14 mouse cellular contexts compared by ENCODE assay signal in genomic region chr8:70087237-70087636, GRCm38 (mm10). TPM values are rescaled to one million over a fixed set of nuclear protein-coding genes. Genes with fewer than 3 reads are reported as not detected.
DNase-seq lines count a peak whose midpoint lies in the region; ATAC-seq lines count a peak whose summit lies in the region.
"Had no signal": no experiment of that assay in that cellular context is flagged by ENCODE, and none has a peak within 500 bp of the region (broad histone marks: within the 10 kb centered on the region; RNA-seq: fewer than 3 reads in every experiment).

No protein-coding gene starts in this region.

- H3K4me1 ChIP-seq in hindbrain, embryonic 14.5 days (replicated peaks; ENCODE audit: control insufficient read depth, insufficient read depth, low read length) = peaks cover 31% of the 10 kb centered on the region
- H3K4me1 ChIP-seq in hindbrain, embryonic 12.5 days = peaks cover 52% of the 10 kb centered on the region
- H3K4me1 ChIP-seq in intestine, embryonic 16.5 days (ENCODE audit: control insufficient read depth, insufficient read depth, low read length) = peaks cover 19% of the 10 kb centered on the region

- H3K9me3 ChIP-seq in hindbrain, embryonic 14.5 days (ENCODE audit: control insufficient read depth, low read length) = no peaks in the 10 kb centered on the region
- H3K9me3 ChIP-seq in hindbrain, embryonic 12.5 days (replicated peaks) = no peaks in the 10 kb centered on the region
- H3K9me3 ChIP-seq in intestine, embryonic 16.5 days (ENCODE audit: control insufficient read depth, low read length) = no peaks in the 10 kb centered on the region
- H3K9me3 ChIP-seq: heart, embryonic 12.5 days; liver, embryonic 13.5 days had no signal

- no peak overlapping the region for H3K27ac ChIP-seq in hindbrain, embryonic 14.5 days
- no peak overlapping the region for H3K27ac ChIP-seq in hindbrain, embryonic 12.5 days
- no peak overlapping the region for H3K27ac ChIP-seq in intestine, embryonic 16.5 days (ENCODE audit: low read length)
- H3K27ac ChIP-seq: liver, embryonic 13.5 days had no signal

- no peak overlapping the region for H3K4me3 ChIP-seq in hindbrain, embryonic 14.5 days (replicated peaks; ENCODE audit: low read length)
- H3K4me3 ChIP-seq in hindbrain, embryonic 12.5 days = no peak overlapping the region
- H3K4me3 ChIP-seq in intestine, embryonic 16.5 days (ENCODE audit: low read length) = no peak overlapping the region

- H3K27me3 ChIP-seq in hindbrain, embryonic 14.5 days (ENCODE audit: control insufficient read depth, insufficient read depth, low read length) = peaks cover 74% of the 10 kb centered on the region
- H3K27me3 ChIP-seq in hindbrain, embryonic 12.5 days = peaks cover 88% of the 10 kb centered on the region
- H3K27me3 ChIP-seq in intestine, embryonic 16.5 days (replicated peaks; ENCODE audit: control insufficient read depth, insufficient read depth, low read length) = peaks cover 82% of the 10 kb centered on the region

- ATAC-seq in hindbrain, embryonic 14.5 days (ENCODE audit: low FRiP score) = no peak
- no peak for ATAC-seq in hindbrain, embryonic 12.5 days (ENCODE audit: low FRiP score)
- peak; percentile 41; the same call in 1 of the 2 replicates for ATAC-seq in intestine, embryonic 16.5 days
- ATAC-seq: CD4-positive, CD25-positive, alpha-beta regulatory T cell, adult 4 months had no signal

- 6% methylated on average over 7 of the region's 7 CpGs for WGBS in hindbrain, embryonic 14.5 days
- WGBS in hindbrain, embryonic 12.5 days = 7% methylated on average over 7 of the region's 7 CpGs
- WGBS in intestine, embryonic 16.5 days = 3% methylated on average over 7 of the region's 7 CpGs

- no peak overlapping the region for H3K9ac ChIP-seq in hindbrain, embryonic 14.5 days
- H3K9ac ChIP-seq in hindbrain, embryonic 12.5 days = no peak overlapping the region
- H3K9ac ChIP-seq in intestine, embryonic 16.5 days (ENCODE audit: low read depth, low read length) = no peak overlapping the region
- H3K9ac ChIP-seq: heart, embryonic 12.5 days; liver, embryonic 13.5 days had no signal

- H3K36me3 ChIP-seq in hindbrain, embryonic 14.5 days (replicated peaks; ENCODE audit: control insufficient read depth, insufficient read depth) = no peaks in the 10 kb centered on the region
- no peaks in the 10 kb centered on the region for H3K36me3 ChIP-seq in hindbrain, embryonic 12.5 days
- H3K36me3 ChIP-seq in intestine, embryonic 16.5 days (ENCODE audit: control insufficient read depth, insufficient read depth, low read length) = no peaks in the 10 kb centered on the region
- H3K36me3 ChIP-seq: heart, embryonic 12.5 days; liver, embryonic 13.5 days had no signal

- DNase-seq in adrenal gland, postnatal 10 days = peak; percentile 14
- DNase-seq in adrenal gland, adult 18-20 months (ENCODE audit: low spot score in 2 of 2) = no peak
- DNase-seq in hindbrain, embryonic 14.5 days (ENCODE audit: low spot score) = no peak
- DNase-seq in lung, postnatal 10 days = peak; percentile 10
- no peak for DNase-seq in lung, postnatal 25 days (ENCODE audit: low spot score)
- no peak for DNase-seq in ovary, postnatal 36 days (ENCODE audit: low spot score)
- DNase-seq: liver, embryonic 13.5 days had no signal

- peak overlapping the region; percentile 83; the same call in 1 of the 2 replicates for H3K4me2 ChIP-seq in hindbrain, embryonic 14.5 days (replicated peaks)
- no peak overlapping the region for H3K4me2 ChIP-seq in hindbrain, embryonic 12.5 days (replicated peaks)
- H3K4me2 ChIP-seq in intestine, embryonic 16.5 days (ENCODE audit: low read depth, low read length) = no peak overlapping the region

RNA-seq across cellular contexts. Expression of gene Hapln4, which starts 4.0 kb away (rescaled TPM):
- total RNA-seq in adrenal gland, postnatal 10 days (2021) = under 1 TPM; 0.24 to 0.36 TPM
- total RNA-seq in adrenal gland, adult 18-20 months (2021) = 1 to 10 TPM in 1 of 2 experiments, under 1 TPM in 1; 0.83 to 3.0 TPM
- 0.80 and 1.1 TPM in 2 replicates for polyA plus RNA-seq in hindbrain, embryonic 14.5 days (2014; fragmentation: Nextera tagmentation; extraction: Ambion mirVana)
- 0.34 and 0.81 TPM in 2 replicates for polyA plus RNA-seq in hindbrain, embryonic 12.5 days (2016; fragmentation: Nextera tagmentation; extraction: Ambion mirVana)
- polyA plus RNA-seq in intestine, embryonic 16.5 days (2015; fragmentation: Nextera tagmentation; extraction: Ambion mirVana) = 0.10 and 0.11 TPM in 2 replicates
- total RNA-seq: gastrocnemius, postnatal 4 days; heart, postnatal 4 days; neutrophil, adult 5-6 weeks had no signal
- polyA plus RNA-seq: CD4-positive, CD25-positive, alpha-beta regulatory T cell, adult 4 months had no signal

RNA-seq across cellular contexts. Expression of gene Tm6sf2, which starts 14.5 kb away (rescaled TPM):
- 1 to 10 TPM; 4.3 to 9.3 TPM for total RNA-seq in adrenal gland, postnatal 10 days (2021)
- 1 to 10 TPM in 1 of 2 experiments, under 1 TPM in 1; 0.83 to 1.1 TPM for total RNA-seq in adrenal gland, adult 18-20 months (2021)
- 1.0 and 1.9 TPM in 2 replicates for polyA plus RNA-seq in hindbrain, embryonic 14.5 days (2014; fragmentation: Nextera tagmentation; extraction: Ambion mirVana)
- polyA plus RNA-seq in hindbrain, embryonic 12.5 days (2016; fragmentation: Nextera tagmentation; extraction: Ambion mirVana) = 1.0 and 2.2 TPM in 2 replicates
- polyA plus RNA-seq in intestine, embryonic 16.5 days (2015; fragmentation: Nextera tagmentation; extraction: Ambion mirVana) = 106 and 152 TPM in 2 replicates

RNA-seq across cellular contexts. Expression of gene Ncan, which starts 33.4 kb away (rescaled TPM):
- total RNA-seq in adrenal gland, postnatal 10 days (2021) = 1 to 10 TPM in 1 of 2 experiments, under 1 TPM in 1; 0.81 to 1.2 TPM
- 1 to 10 TPM in 1 of 2 experiments, under 1 TPM in 1; 0.13 to 2.6 TPM for total RNA-seq in adrenal gland, adult 18-20 months (2021)
- polyA plus RNA-seq in hindbrain, embryonic 14.5 days (2014; fragmentation: Nextera tagmentation; extraction: Ambion mirVana) = 141 and 152 TPM in 2 replicates
- polyA plus RNA-seq in hindbrain, embryonic 12.5 days (2016; fragmentation: Nextera tagmentation; extraction: Ambion mirVana) = 92.0 and 107 TPM in 2 replicates
- 0.89 and 0.98 TPM in 2 replicates for polyA plus RNA-seq in intestine, embryonic 16.5 days (2015; fragmentation: Nextera tagmentation; extraction: Ambion mirVana)
- total RNA-seq: neutrophil, adult 5-6 weeks had no signal
- polyA plus RNA-seq: CD4-positive, CD25-positive, alpha-beta regulatory T cell, adult 4 months had no signal

RNA-seq across cellular contexts. Expression of gene Nr2c2ap, which starts 43.9 kb away (rescaled TPM):
- total RNA-seq in adrenal gland, postnatal 10 days (2021) = 10 to 100 TPM; 15.7 to 16.1 TPM
- total RNA-seq in adrenal gland, adult 18-20 months (2021) = 10 to 100 TPM; 19.0 to 24.0 TPM
- 29.1 and 29.5 TPM in 2 replicates for polyA plus RNA-seq in hindbrain, embryonic 14.5 days (2014; fragmentation: Nextera tagmentation; extraction: Ambion mirVana)
- polyA plus RNA-seq in hindbrain, embryonic 12.5 days (2016; fragmentation: Nextera tagmentation; extraction: Ambion mirVana) = 24.7 and 27.2 TPM in 2 replicates
- 50.7 and 51.7 TPM in 2 replicates for polyA plus RNA-seq in intestine, embryonic 16.5 days (2015; fragmentation: Nextera tagmentation; extraction: Ambion mirVana)

RNA-seq across cellular contexts. Expression of gene Sugp1, which starts 44.6 kb away (rescaled TPM):
- total RNA-seq in adrenal gland, postnatal 10 days (2021) = 10 to 100 TPM; 24.1 to 29.7 TPM
- 10 to 100 TPM; 25.8 to 27.9 TPM for total RNA-seq in adrenal gland, adult 18-20 months (2021)
- polyA plus RNA-seq in hindbrain, embryonic 14.5 days (2014; fragmentation: Nextera tagmentation; extraction: Ambion mirVana) = 40.3 and 44.8 TPM in 2 replicates
- 53.7 and 56.0 TPM in 2 replicates for polyA plus RNA-seq in hindbrain, embryonic 12.5 days (2016; fragmentation: Nextera tagmentation; extraction: Ambion mirVana)
- 33.0 and 37.0 TPM in 2 replicates for polyA plus RNA-seq in intestine, embryonic 16.5 days (2015; fragmentation: Nextera tagmentation; extraction: Ambion mirVana)

Comparison
In these comparisons a context has a peak if more than half of its experiments do, and no peak if none do; other contexts are left out.
1. DNase-seq: peak in adrenal gland, postnatal 10 days (single experiment) and lung, postnatal 10 days (single experiment); none in adrenal gland, adult 18-20 months (0 of 2), hindbrain, embryonic 14.5 days (single experiment), lung, postnatal 25 days (single experiment) and ovary, postnatal 36 days (single experiment).
2. RNA of gene Tm6sf2, which starts 14.5 kb away (polyA plus RNA-seq): 106 to 152 TPM in intestine, embryonic 16.5 days; 1.0 to 2.2 TPM in hindbrain, embryonic 12.5 days and 1.0 to 1.9 TPM in hindbrain, embryonic 14.5 days; every median in the first group is over 10 times any median in the second.
3. RNA of gene Ncan, which starts 33.4 kb away (polyA plus RNA-seq): 141 to 152 TPM in hindbrain, embryonic 14.5 days and 92.0 to 107 TPM in hindbrain, embryonic 12.5 days; 0.89 to 0.98 TPM in intestine, embryonic 16.5 days; every median in the first group is over 10 times any median in the second.